Mouse (Mus musculus) neural tube, embryonic 11.5 days (tissue): ENCODE results near the gene Sez6l2. TPM values are rescaled to one million over a fixed set of nuclear protein-coding genes. Genes with fewer than 3 reads are reported as not detected.

Source experiments
- ATAC-seq: fragments of 200-750 bp; cut with Nextera tagmentation; 2 replicates; pipeline ENCODE4 v1.8.0; 2017; ENCODE audit warnings: moderate number of reproducible peaks, mild to moderate bottlenecking, moderate TSS enrichment, moderate library complexity; ENCODE audit not compliant: insufficient read depth, low FRiP score, low TSS enrichment
- DNase-seq: peaks from one replicate; pipeline ENCODE4 v3.0.0-alpha.2; 2015; ENCODE audit warnings: low spot score
- H3K27ac ChIP-seq: fragments of 300-500 bp; sonication (generic); 2 replicates; pipeline ENCODE4 v1.5.1; 2014; ENCODE audit warnings: low read depth, mild to moderate bottlenecking, low read length
- H3K27me3 ChIP-seq: fragments of 300-500 bp; sonication (generic); 2 replicates; pipeline ENCODE4 v1.6.1; 2014; ENCODE audit warnings: mild to moderate bottlenecking, low read length, mixed read lengths; ENCODE audit not compliant: control insufficient read depth, insufficient read depth
- H3K36me3 ChIP-seq: fragments of 300-500 bp; sonication (generic); 2 replicates; pipeline ENCODE4 v1.6.1; 2014; ENCODE audit warnings: mild to moderate bottlenecking, low read length, moderate library complexity, mixed read lengths; ENCODE audit not compliant: control insufficient read depth, insufficient read depth
- H3K4me1 ChIP-seq: fragments of 300-500 bp; sonication (generic); 2 replicates; pipeline ENCODE4 v1.6.1; 2014; ENCODE audit warnings: low read length, mixed read lengths; ENCODE audit not compliant: control insufficient read depth, insufficient read depth
- H3K4me2 ChIP-seq: fragments of 300-500 bp; sonication (generic); 2 replicates; pipeline ENCODE4 v1.6.1; 2014; ENCODE audit warnings: low read depth, mild to moderate bottlenecking, moderate library complexity
- H3K4me3 ChIP-seq: fragments of 300-500 bp; sonication (generic); 2 replicates; pipeline ENCODE4 v1.5.1; 2014; ENCODE audit warnings: low read depth, low read length
- H3K9ac ChIP-seq: fragments of 300-500 bp; sonication (generic); 2 replicates; pipeline ENCODE4 v1.6.1; 2014; ENCODE audit warnings: mild to moderate bottlenecking, low read length
- H3K9me3 ChIP-seq: fragments of 300-500 bp; sonication (generic); 2 replicates; pipeline ENCODE4 v1.6.1; 2016; ENCODE audit warnings: low read length; ENCODE audit not compliant: control insufficient read depth
- WGBS: fragments of 180-500 bp; shearing (Covaris S2); extraction: QIAGEN DNeasy Blood & Tissue Kit; methylation state at CpG from one replicate; pipeline ENCODE4 v1.1.7; 2014; 5-methylcytosine and 5-hydroxymethylcytosine counted together
- polyA plus RNA-seq: library from polyadenylated mRNA; unstranded; fragments of >200 nt; fragmentation: Nextera tagmentation; extraction: Ambion mirVana; gene quantifications from 2 replicates; pipeline ENCODE4 v1.2.1, GENCODE M21; 2014

Sez6l2 gene
- polyA plus RNA-seq, 1 experiment from 2014 or later, result 13.5 TPM

DNA sequence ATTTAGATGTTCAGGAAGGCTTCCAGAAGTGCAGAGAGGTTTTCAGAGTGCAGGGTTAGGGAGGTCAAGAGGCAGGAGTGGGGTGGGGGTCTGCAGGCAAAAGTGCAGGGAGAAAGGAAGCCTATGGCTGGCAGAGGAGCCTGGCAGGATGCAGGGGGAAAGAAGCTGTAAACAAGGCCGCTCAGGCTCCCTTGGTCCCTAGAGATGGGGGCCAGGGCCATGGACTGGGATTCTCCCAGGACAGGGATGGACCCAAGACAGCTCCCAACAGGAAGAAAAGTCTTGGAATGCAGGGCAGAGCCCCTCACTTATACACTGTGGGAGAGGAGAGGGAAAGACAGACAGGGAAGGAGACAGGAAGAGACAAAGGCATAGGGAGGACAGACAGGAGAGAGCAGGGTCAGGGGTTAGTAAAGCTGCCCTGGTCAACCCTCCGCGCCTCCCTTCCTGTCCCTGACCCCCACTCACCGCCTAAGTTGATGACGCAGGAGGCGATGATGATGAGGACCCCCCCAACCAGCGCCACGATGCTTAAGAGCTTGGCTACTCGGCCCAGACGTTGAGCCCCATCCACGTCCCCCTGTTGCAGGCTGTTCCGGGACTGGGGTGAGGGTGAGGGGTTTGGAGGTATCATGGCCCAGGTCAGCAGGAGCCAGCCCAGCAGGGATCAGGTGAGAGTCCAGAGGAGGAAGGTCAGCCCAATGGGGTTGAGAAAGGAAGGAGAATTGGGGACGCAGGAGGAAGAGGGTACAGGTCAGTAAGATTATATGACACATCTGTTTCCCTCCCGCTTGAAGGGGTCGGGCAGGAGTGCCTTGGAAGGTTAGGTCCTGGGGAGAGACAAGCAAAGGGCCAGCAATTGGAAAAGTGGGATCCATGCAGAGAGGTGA is 68.3 kb downstream of the Sez6l2 start:
- H3K9me3 ChIP-seq, result no peaks in the 10 kb centered on the region
- H3K4me3 ChIP-seq, result no peak overlapping the region
- WGBS, result 85% methylated on average over 15 of the region's 15 CpGs
- H3K9ac ChIP-seq, result peak overlapping the region; percentile 18
- H3K27ac ChIP-seq, result no peak overlapping the region
- no peak overlapping the region for H3K4me2 ChIP-seq
- H3K4me1 ChIP-seq, result peaks cover 38% of the 10 kb centered on the region
- no peaks in the 10 kb centered on the region for H3K27me3 ChIP-seq
- no peak for DNase-seq
- no peak for ATAC-seq
- H3K36me3 ChIP-seq, result peaks cover 18% of the 10 kb centered on the region

DNA sequence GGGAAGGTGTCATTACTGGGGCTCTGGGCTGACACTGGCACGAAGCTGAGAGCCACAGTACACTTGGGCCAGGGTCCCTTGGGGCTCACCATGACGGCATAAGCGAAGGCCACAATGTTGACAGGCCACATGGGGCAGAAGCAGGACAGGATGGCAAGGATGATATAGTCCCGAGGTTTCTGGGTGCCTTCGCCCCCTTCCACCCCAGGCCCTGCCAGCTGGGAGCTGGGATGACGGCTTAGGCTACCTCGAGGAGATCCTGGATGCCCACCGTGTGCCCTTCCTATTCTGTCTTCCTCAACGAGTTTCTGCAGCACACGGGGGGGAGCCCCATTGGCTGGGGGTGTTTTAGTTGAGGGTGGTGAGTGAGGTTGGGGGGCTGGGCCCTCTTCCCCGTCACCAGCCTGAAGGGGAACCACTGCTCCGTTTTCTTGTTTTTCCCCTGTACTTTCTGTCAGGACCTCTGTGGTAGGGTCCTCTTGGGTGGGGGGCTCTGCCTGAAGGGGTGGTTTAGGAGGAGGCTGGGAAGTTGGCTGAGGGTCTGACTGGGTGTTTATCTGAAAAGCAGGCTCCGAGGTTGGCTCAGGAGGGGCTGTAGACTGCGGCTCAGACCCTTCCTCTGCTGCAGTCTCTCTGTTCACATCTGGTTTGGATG is 69.1 kb downstream of the Sez6l2 start:
- Histone ChIP-seq H3K9ac (no peak overlapping the region), H3K9me3 (no peaks in the 10 kb centered on the region), H3K27me3 (no peaks in the 10 kb centered on the region), H3K27ac (no peak overlapping the region), H3K4me3 (no peak overlapping the region), H3K4me2 (no peak overlapping the region), H3K4me1 (peaks cover 42% of the 10 kb centered on the region), H3K36me3 (peaks cover 16% of the 10 kb centered on the region)
- no peak for ATAC-seq
- DNase-seq, result no peak
- 86% methylated on average over 14 of the region's 14 CpGs for WGBS

DNA sequence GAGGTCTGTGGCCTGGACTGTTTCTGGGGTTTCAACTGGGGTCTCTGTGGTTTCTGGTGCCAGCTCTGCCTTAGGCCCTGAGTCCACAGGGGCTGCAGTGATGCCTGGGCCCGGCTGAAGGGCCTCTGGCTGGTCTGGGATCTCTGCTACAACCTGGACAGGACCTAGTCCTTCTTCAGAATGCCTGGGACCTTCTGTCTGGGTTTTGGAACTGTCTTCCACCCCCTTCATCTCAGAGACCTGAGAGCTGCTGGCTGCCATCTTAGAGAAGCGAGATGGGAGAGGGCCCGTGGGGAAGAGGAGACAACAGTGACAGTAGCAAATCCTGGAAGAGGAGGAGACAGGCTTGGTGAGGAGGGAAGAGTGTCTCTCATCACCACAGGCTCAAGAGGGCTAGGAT is 69.7 kb downstream of the Sez6l2 start:
- no peak for DNase-seq
- Histone ChIP-seq H3K9me3 (no peaks in the 10 kb centered on the region), H3K9ac (peak overlapping the region; percentile 70; the same call in 1 of the 2 replicates), H3K27me3 (no peaks in the 10 kb centered on the region), H3K4me2 (no peak overlapping the region; the same call in 1 of the 2 replicates), H3K4me1 (peaks cover 45% of the 10 kb centered on the region), H3K4me3 (0 out of 2 replicates have a peak overlapping the region, but pooled peaks have one; percentile 38), H3K27ac (no peak overlapping the region), H3K36me3 (peaks cover 15% of the 10 kb centered on the region)
- no peak for ATAC-seq
- WGBS, result 73% methylated on average over 3 of the region's 3 CpGs

Other genes with a start within 250 kb of the Sez6l2 start
- gene Coro1a, start 242.8 kb upstream of the Sez6l2 start, polyA plus RNA-seq, result 50.6 and 52.5 TPM in 2 replicates
- 55.3 and 58.0 TPM in 2 replicates for gene Mapk3, start 191.0 kb upstream of the Sez6l2 start, polyA plus RNA-seq
- gene Gdpd3, start 184.2 kb upstream of the Sez6l2 start, polyA plus RNA-seq, result 1.2 and 1.5 TPM in 2 replicates
- 115 and 121 TPM in 2 replicates for gene Ypel3, start 173.6 kb upstream of the Sez6l2 start, polyA plus RNA-seq
- 0.38 and 0.64 TPM in 2 replicates for gene Tbx6, start 169.1 kb upstream of the Sez6l2 start, polyA plus RNA-seq
- gene Ppp4c, start 158.1 kb upstream of the Sez6l2 start, polyA plus RNA-seq, result 318 and 344 TPM in 2 replicates
- gene Fam57b, start 152.9 kb upstream of the Sez6l2 start, polyA plus RNA-seq, result 14.3 and 14.4 TPM in 2 replicates
- gene 4930451I11Rik, start 118.9 kb upstream of the Sez6l2 start, polyA plus RNA-seq, result not detected in 2 replicates
- gene Doc2a, start 103.1 kb upstream of the Sez6l2 start, polyA plus RNA-seq, result 4.4 and 5.6 TPM in 2 replicates
- gene Hirip3, start 88.6 kb upstream of the Sez6l2 start, polyA plus RNA-seq, result 21.0 and 23.4 TPM in 2 replicates
- gene Ino80e, start 88.2 kb upstream of the Sez6l2 start, polyA plus RNA-seq, result 91.8 and 96.3 TPM in 2 replicates
- gene Taok2, start 65.9 kb upstream of the Sez6l2 start, polyA plus RNA-seq, result 33.2 and 34.0 TPM in 2 replicates
- gene Tmem219, start 27.6 kb upstream of the Sez6l2 start, polyA plus RNA-seq, result 19.7 and 20.0 TPM in 2 replicates
- gene Kctd13, start 21.7 kb upstream of the Sez6l2 start, polyA plus RNA-seq, result 33.4 and 35.6 TPM in 2 replicates
- 0.82 and 0.87 TPM in 2 replicates for gene Asphd1, start 981 bp upstream of the Sez6l2 start, polyA plus RNA-seq
- 79.1 and 80.3 TPM in 2 replicates for gene Cdipt, start 25.4 kb downstream of the Sez6l2 start, polyA plus RNA-seq
- gene Cdiptos, start 25.5 kb downstream of the Sez6l2 start, polyA plus RNA-seq, result 0.47 and 1.1 TPM in 2 replicates
- gene Mvp, start 64.1 kb downstream of the Sez6l2 start, polyA plus RNA-seq, result 3.0 and 4.2 TPM in 2 replicates
- gene Pagr1b, start 65.9 kb downstream of the Sez6l2 start, polyA plus RNA-seq, result 1.1 TPM in 1 of 2 replicates, not detected in the other
- 99.6 and 105 TPM in 2 replicates for gene Pagr1a, start 66.8 kb downstream of the Sez6l2 start, polyA plus RNA-seq
- gene Gm42742, start 70.5 kb downstream of the Sez6l2 start, polyA plus RNA-seq, result 14.3 and 19.4 TPM in 2 replicates
- 6.2 and 6.9 TPM in 2 replicates for gene Prrt2, start 70.6 kb downstream of the Sez6l2 start, polyA plus RNA-seq
- gene Maz, start 76.5 kb downstream of the Sez6l2 start, polyA plus RNA-seq, result 90.8 and 94.5 TPM in 2 replicates
- gene Kif22, start 91.9 kb downstream of the Sez6l2 start, polyA plus RNA-seq, result 156 and 168 TPM in 2 replicates
- not detected in 2 replicates for gene Zg16, start 136.8 kb downstream of the Sez6l2 start, polyA plus RNA-seq
- 1.0 and 1.1 TPM in 2 replicates for gene AI467606, start 140.8 kb downstream of the Sez6l2 start, polyA plus RNA-seq
- gene Qprt, start 171.7 kb downstream of the Sez6l2 start, polyA plus RNA-seq, result 1.8 and 2.0 TPM in 2 replicates
- gene Spn, start 187.3 kb downstream of the Sez6l2 start, polyA plus RNA-seq, result 0.27 TPM in 1 of 2 replicates, not detected in the other
- gene Cd2bp2, start 245.5 kb downstream of the Sez6l2 start, polyA plus RNA-seq, result 91.6 and 92.0 TPM in 2 replicates